Mouse (Mus musculus): ENCODE measurements around the gene Stag1. TPM values are rescaled to one million over a fixed set of nuclear protein-coding genes. Genes with fewer than 3 reads are reported as not detected.

Stag1 gene
- total RNA-seq, 2 experiments from 2014 or later: 65.0 to 66.2 TPM

- peak; percentile 27 to 30 for DNase-seq (ENCODE audit: extremely low spot score in 1 of 2, low spot score in 2 of 2)
- intact Hi-C loops (cut with DNase I): no loop called here
- H3K27ac ChIP-seq: no peak overlapping the region
- no peak overlapping the region for H3K4me3 ChIP-seq
- TF ChIP-seq CTCF (IDR thresholded peaks at IDR 0.05): no peak; the same call in 1 of the 2 replicates
Measured at GRCm38 (mm10) chr9:100647774-100648323, 50.3 kb downstream of the Stag1 start.

GRCm38 (mm10) chr9:100654104-100654503 lies 56.5 kb downstream of the Stag1 start:
- Histone ChIP-seq H3K27ac (no peak overlapping the region), H3K4me3 (no peak overlapping the region)
- no peak for DNase-seq (ENCODE audit: extremely low spot score in 1 of 2, low spot score in 2 of 2)
- intact Hi-C loops (cut with DNase I): no loop called here
- TF ChIP-seq CTCF (IDR thresholded peaks at IDR 0.05): no peak

- intact Hi-C loops (cut with DNase I): no loop called here
- no peak for DNase-seq (ENCODE audit: extremely low spot score in 1 of 2, low spot score in 2 of 2)
- Histone ChIP-seq H3K27ac (no peak overlapping the region), H3K4me3 (no peak overlapping the region)
- no peak for TF ChIP-seq CTCF (IDR thresholded peaks at IDR 0.05)
Measured at GRCm38 (mm10) chr9:100656058-100656457, 58.5 kb downstream of the Stag1 start.

- no peak for DNase-seq (ENCODE audit: extremely low spot score in 1 of 2, low spot score in 2 of 2)
- Histone ChIP-seq H3K27ac (no peak overlapping the region), H3K4me3 (no peak overlapping the region)
- intact Hi-C loops (cut with DNase I): no loop called here
- no peak for TF ChIP-seq CTCF (IDR thresholded peaks at IDR 0.05)
Measured at GRCm38 (mm10) chr9:100660587-100660986, 63.0 kb downstream of the Stag1 start.

- Histone ChIP-seq H3K27ac (no peak overlapping the region), H3K4me3 (no peak overlapping the region)
- no peak for DNase-seq (ENCODE audit: extremely low spot score in 1 of 2, low spot score in 2 of 2)
- no peak for TF ChIP-seq CTCF (IDR thresholded peaks at IDR 0.05)
- intact Hi-C loops (cut with DNase I): no loop called here
Measured at GRCm38 (mm10) chr9:100663473-100664134, 66.0 kb downstream of the Stag1 start.

GRCm38 (mm10) chr9:100670151-100670550 lies 72.6 kb downstream of the Stag1 start:
- intact Hi-C loops (cut with DNase I): no loop called here
- H3K27ac ChIP-seq: no peak overlapping the region
- no peak for TF ChIP-seq CTCF (IDR thresholded peaks at IDR 0.05)
- no peak overlapping the region for H3K4me3 ChIP-seq
- DNase-seq (ENCODE audit: extremely low spot score in 1 of 2, low spot score in 2 of 2): no peak

- no peak for TF ChIP-seq CTCF (IDR thresholded peaks at IDR 0.05)
- Histone ChIP-seq H3K4me3 (no peak overlapping the region), H3K27ac (no peak overlapping the region)
- DNase-seq (ENCODE audit: extremely low spot score in 1 of 2, low spot score in 2 of 2): no peak
- intact Hi-C loops (cut with DNase I): no loop called here
Measured at GRCm38 (mm10) chr9:100679036-100679435, 81.4 kb downstream of the Stag1 start.

GRCm38 (mm10) chr9:100682285-100682684 lies 84.7 kb downstream of the Stag1 start:
- Histone ChIP-seq H3K4me3 (no peak overlapping the region), H3K27ac (no peak overlapping the region)
- TF ChIP-seq CTCF (IDR thresholded peaks at IDR 0.05): no peak
- intact Hi-C loops (cut with DNase I): no loop called here
- DNase-seq (ENCODE audit: extremely low spot score in 1 of 2, low spot score in 2 of 2): no peak

GRCm38 (mm10) chr9:100685769-100686487 lies 88.3 kb downstream of the Stag1 start:
- intact Hi-C loops (cut with DNase I): no loop called here

GRCm38 (mm10) chr9:100689765-100690316 lies 92.2 kb downstream of the Stag1 start:
- no peak for DNase-seq (ENCODE audit: extremely low spot score in 1 of 2, low spot score in 2 of 2)
- Histone ChIP-seq H3K27ac (no peak overlapping the region), H3K4me3 (no peak overlapping the region)
- intact Hi-C loops (cut with DNase I): no loop called here
- no peak for TF ChIP-seq CTCF (IDR thresholded peaks at IDR 0.05)

More at GRCm38 (mm10) chr9:100685769-100686487, 88.3 kb downstream of the Stag1 start:
- TF ChIP-seq CTCF (IDR thresholded peaks at IDR 0.05): no peak
- Histone ChIP-seq H3K27ac (peak overlapping the region; percentile 28; the same call in 1 of the 2 replicates), H3K4me3 (no peak overlapping the region)
- DNase-seq (ENCODE audit: extremely low spot score in 1 of 2, low spot score in 2 of 2): peak in 1 of 2 experiments; percentile 43

- intact Hi-C loops (cut with DNase I): no loop called here
- TF ChIP-seq CTCF (IDR thresholded peaks at IDR 0.05): no peak
- DNase-seq (ENCODE audit: extremely low spot score in 1 of 2, low spot score in 2 of 2): no peak
- H3K4me3 ChIP-seq: no peak overlapping the region
- H3K27ac ChIP-seq: no peak overlapping the region
Measured at GRCm38 (mm10) chr9:100692239-100692638, 94.6 kb downstream of the Stag1 start.

GRCm38 (mm10) chr9:100696537-100696936 lies 98.9 kb downstream of the Stag1 start:
- DNase-seq (ENCODE audit: extremely low spot score in 1 of 2, low spot score in 2 of 2): no peak
- intact Hi-C loops (cut with DNase I): no loop called here
- TF ChIP-seq CTCF (IDR thresholded peaks at IDR 0.05): no peak
- H3K4me3 ChIP-seq: no peak overlapping the region
- peak overlapping the region; percentile 5; the same call in 1 of the 2 replicates for H3K27ac ChIP-seq
